Mouse (Mus musculus): ENCODE data around the gene Ankrd22. TPM values are rescaled to one million over a fixed set of nuclear protein-coding genes. Genes with fewer than 3 reads are reported as not detected.

Ankrd22 gene
- total and polyA plus RNA-seq, 2 experiments from 2014 or later: not detected

DNA sequence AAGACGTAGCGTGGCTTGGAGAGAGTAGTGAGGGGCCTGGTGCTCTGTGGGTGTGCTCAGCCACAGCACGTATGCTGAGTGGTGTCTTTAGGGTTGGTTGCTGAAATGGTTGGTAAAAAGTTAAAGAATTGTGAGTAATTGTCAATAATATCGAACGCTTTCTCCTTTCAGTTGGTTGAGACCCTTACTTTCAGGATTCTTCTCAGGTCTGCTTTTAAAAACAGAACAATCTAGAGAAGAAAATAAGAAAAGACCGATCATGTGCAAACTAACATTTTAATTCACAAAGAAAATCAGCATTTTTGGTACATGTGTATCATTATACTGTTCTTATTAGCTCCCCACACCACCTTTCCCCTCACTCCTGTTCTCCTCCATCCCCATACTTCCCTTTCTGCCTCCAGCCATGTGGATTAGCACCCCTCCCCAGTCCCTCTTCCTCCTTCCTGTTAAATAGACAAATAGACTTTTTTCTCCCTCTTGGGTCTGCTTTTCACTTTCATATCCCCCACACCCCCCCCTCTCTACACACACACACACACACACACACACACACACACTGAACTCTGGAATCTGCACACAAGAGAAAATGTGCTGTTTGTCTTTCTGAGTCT is 28.4 kb upstream of the Ankrd22 start:
- Histone ChIP-seq H3K27ac (ENCODE audit: low read depth, low read length) (no peak overlapping the region), H3K4me3 (ENCODE audit: low read depth, low read length) (0 out of 2 replicates have a peak overlapping the region, but pooled peaks have one; percentile 74), H3K4me1 (ENCODE audit: insufficient read depth) (0 out of 2 replicates have a peak, but pooled peaks cover 8% of the 10 kb centered on the region), H3K36me3 (ENCODE audit: insufficient read depth) (no peaks in the 10 kb centered on the region), H3K4me2 (ENCODE audit: low read depth) (peak overlapping the region; percentile 90), H3K9me3 (ENCODE audit: low read length) (no peaks in the 10 kb centered on the region), H3K9ac (no peak overlapping the region), H3K27me3 (ENCODE audit: insufficient read depth, low read length) (no peaks in the 10 kb centered on the region)
- WGBS: 90% methylated on average over 6 of the region's 6 CpGs
- ATAC-seq (no peak), DNase-seq (no peak)
- TF ChIP-seq CTCF (IDR thresholded peaks at IDR 0.05; ENCODE audit: low read depth): no peak

DNA sequence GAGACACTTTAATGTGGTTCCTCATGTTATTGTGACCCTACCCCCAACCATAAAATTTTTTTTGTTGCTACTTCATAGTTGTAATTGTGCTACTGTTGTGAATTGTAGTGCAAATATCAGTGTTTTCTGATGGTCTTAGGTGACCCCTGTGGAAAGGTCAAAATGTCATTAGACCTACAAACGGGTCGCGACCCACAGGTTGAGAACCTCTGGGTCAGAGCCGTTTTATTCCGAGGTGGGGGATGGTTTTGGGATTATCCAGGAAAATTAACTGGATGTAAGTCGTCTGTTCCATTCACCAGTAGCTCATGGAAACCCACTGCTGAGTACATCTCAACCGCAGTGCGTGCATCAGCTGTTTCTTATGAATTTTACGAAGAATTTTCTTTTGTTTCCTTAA is 27.8 kb upstream of the Ankrd22 start:
- ATAC-seq: no peak
- Histone ChIP-seq H3K4me3 (ENCODE audit: low read depth, low read length) (peak overlapping the region; percentile 74; the same call in 1 of the 2 replicates), H3K9me3 (ENCODE audit: low read length) (no peaks in the 10 kb centered on the region), H3K36me3 (ENCODE audit: insufficient read depth) (no peaks in the 10 kb centered on the region), H3K27ac (ENCODE audit: low read depth, low read length) (no peak overlapping the region), H3K27me3 (ENCODE audit: insufficient read depth, low read length) (no peaks in the 10 kb centered on the region), H3K9ac (0 out of 2 replicates have a peak overlapping the region, but pooled peaks have one; percentile 84), H3K4me1 (ENCODE audit: insufficient read depth) (0 out of 2 replicates have a peak, but pooled peaks cover 8% of the 10 kb centered on the region), H3K4me2 (ENCODE audit: low read depth) (peak overlapping the region; percentile 90)
- no peak for TF ChIP-seq CTCF (IDR thresholded peaks at IDR 0.05; ENCODE audit: low read depth)
- WGBS: 68% methylated on average over 9 of the region's 9 CpGs
- DNase-seq: no peak

DNA sequence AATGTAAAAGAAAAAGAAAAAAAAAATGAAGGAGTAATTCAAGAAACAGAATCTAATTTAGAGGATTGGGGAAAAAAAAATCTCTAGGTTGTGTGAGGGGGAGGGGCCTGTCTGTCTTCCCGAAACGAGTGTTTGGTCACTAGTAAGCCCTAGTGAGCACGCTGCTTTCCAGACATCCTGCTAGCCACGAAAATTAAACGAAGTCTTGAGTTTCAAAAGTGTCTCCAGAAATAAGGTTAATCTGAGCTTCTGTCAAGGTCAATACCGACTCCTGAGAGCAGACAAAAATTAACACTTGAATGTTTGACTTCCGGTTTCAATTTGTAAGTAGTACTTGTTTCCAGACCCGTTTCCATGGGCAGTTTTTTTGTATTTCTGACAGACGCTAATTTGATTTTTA is 27.3 kb upstream of the Ankrd22 start:
- no peaks in the 10 kb centered on the region for H3K9me3 ChIP-seq (ENCODE audit: low read length)
- H3K4me2 ChIP-seq (ENCODE audit: low read depth): peak overlapping the region; percentile 90
- H3K27ac ChIP-seq (ENCODE audit: low read depth, low read length): no peak overlapping the region
- peak overlapping the region; percentile 74 for H3K4me3 ChIP-seq (ENCODE audit: low read depth, low read length)
- WGBS: 8% methylated on average over 9 of the region's 9 CpGs
- TF ChIP-seq CTCF (IDR thresholded peaks at IDR 0.05; ENCODE audit: low read depth): no peak
- H3K9ac ChIP-seq: peak overlapping the region; percentile 84
- no peaks in the 10 kb centered on the region for H3K36me3 ChIP-seq (ENCODE audit: insufficient read depth)
- ATAC-seq (no peak), DNase-seq (peak; percentile 47)
- H3K4me1 ChIP-seq (ENCODE audit: insufficient read depth): 0 out of 2 replicates have a peak, but pooled peaks cover 8% of the 10 kb centered on the region
- no peaks in the 10 kb centered on the region for H3K27me3 ChIP-seq (ENCODE audit: insufficient read depth, low read length)

DNA sequence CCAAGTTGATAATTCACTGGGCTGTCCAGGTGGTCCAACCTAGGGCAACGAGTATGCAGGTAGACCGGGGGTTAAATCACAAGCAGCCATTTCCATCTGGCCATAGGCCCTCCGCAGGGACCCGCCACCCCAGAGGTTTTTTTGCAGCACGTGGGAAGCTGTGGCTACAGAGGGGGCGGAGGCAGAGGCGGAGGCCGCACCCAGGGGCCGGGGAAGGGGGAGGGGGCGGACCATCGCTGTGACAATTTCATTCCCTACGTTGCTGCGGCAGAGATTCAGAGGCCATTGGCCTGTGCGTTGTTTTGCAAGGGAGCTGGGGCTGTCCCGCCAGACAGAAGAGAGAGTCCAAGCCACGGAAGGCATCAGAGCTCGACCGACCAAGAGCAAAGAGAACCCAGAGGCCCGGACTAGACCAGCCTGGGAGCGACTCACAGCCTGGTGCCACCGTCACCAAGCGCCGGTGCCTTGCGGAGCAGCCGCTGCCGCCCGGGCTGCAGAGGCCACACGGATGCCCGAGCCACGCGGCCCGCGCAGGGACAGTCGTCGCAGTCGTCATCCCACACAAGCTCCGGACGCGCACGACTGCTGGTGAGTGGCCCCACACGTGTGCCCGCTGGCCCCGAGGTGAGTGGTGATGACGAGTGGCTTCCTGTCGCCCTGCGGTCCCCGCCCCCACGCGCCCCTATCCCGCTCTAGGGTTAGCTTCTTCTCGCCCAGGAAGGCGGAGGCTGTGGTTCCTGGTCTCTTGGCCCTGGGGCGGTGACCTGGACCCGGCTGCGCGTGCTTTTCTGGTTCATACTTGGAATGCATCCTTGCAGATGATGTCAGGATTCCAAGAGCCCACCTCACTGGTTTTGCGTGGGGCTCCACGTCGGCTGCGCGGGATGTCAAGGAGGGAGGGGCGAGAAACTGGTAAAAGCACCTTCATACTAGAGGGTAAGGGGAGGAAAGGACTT is 26.4 kb upstream of the Ankrd22 start, which contains the start of gene Stambpl1:
TSS of gene Stambpl1 (plus strand) at position 222 of the 956 bp plus-strand sequence.
- Histone ChIP-seq H3K9me3 (ENCODE audit: low read length) (no peaks in the 10 kb centered on the region), H3K4me1 (ENCODE audit: insufficient read depth) (0 out of 2 replicates have a peak, but pooled peaks cover 8% of the 10 kb centered on the region), H3K9ac (peak within 1 kb of the TSS; percentile 84), H3K4me3 (ENCODE audit: low read depth, low read length) (peak within 1 kb of the TSS; percentile 74), H3K27me3 (ENCODE audit: insufficient read depth, low read length) (no peaks in the 10 kb centered on the region), H3K4me2 (ENCODE audit: low read depth) (peak within 1 kb of the TSS; percentile 90), H3K27ac (ENCODE audit: low read depth, low read length) (peak within 1 kb of the TSS; percentile 81), H3K36me3 (ENCODE audit: insufficient read depth) (no peaks in the 10 kb centered on the region)
- ATAC-seq (peak; percentile 88), DNase-seq (peak; percentile 73)
- 1% methylated on average over 62 of the region's 62 CpGs for whole genome bisulfite sequencing
- TF ChIP-seq CTCF (IDR thresholded peaks at IDR 0.05; ENCODE audit: low read depth): no peak

DNA sequence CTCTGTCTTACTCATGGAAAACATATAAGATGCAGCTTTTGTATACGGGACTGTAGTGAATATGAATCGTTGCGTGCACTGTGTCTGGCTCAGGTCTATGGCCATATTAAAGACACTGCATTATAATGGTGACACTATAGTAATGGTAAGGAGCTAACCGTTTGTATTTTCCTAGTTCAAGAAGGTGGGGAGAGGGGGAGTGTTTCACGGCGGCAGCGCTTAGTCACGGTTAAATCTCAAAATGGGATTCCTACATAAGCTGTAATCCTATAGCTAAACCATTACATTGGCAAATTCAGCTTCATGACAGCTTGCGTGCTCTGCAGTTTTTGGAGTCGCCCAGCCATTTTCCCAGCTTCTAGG is 25.8 kb upstream of the Ankrd22 start:
- H3K9ac ChIP-seq: peak overlapping the region; percentile 84
- DNase-seq (no peak), ATAC-seq (peak; percentile 55)
- 0 out of 2 replicates have a peak, but pooled peaks cover 8% of the 10 kb centered on the region for H3K4me1 ChIP-seq (ENCODE audit: insufficient read depth)
- H3K9me3 ChIP-seq (ENCODE audit: low read length): no peaks in the 10 kb centered on the region
- H3K36me3 ChIP-seq (ENCODE audit: insufficient read depth): no peaks in the 10 kb centered on the region
- TF ChIP-seq CTCF (IDR thresholded peaks at IDR 0.05; ENCODE audit: low read depth): no peak
- 26% methylated on average over 10 of the region's 10 CpGs for WGBS
- peak overlapping the region; percentile 74 for H3K4me3 ChIP-seq (ENCODE audit: low read depth, low read length)
- H3K4me2 ChIP-seq (ENCODE audit: low read depth): peak overlapping the region; percentile 90
- H3K27ac ChIP-seq (ENCODE audit: low read depth, low read length): peak overlapping the region; percentile 81; the same call in 1 of the 2 replicates
- no peaks in the 10 kb centered on the region for H3K27me3 ChIP-seq (ENCODE audit: insufficient read depth, low read length)

DNA sequence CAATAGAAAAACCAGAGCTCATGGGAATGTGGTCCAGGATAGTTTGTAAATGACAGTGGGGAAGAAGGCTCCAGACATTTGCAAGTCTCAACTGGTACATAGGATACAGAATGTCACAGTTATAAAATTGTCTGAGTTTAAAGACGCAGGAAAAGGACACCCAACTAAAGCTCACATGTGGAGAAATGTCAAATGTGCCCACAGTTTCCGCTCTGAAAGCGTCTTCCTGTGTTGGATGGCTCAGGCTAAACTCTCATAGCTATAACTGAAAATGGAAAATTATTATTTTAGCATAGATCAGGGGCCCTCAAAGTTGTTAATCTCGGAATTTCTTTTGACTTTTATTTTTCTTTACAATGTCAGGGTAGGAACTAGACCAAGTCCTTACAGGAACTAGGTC is 21.0 kb upstream of the Ankrd22 start:
- TF ChIP-seq CTCF (IDR thresholded peaks at IDR 0.05; ENCODE audit: low read depth): no peak
- Histone ChIP-seq H3K27me3 (ENCODE audit: insufficient read depth, low read length) (no peaks in the 10 kb centered on the region), H3K4me3 (ENCODE audit: low read depth, low read length) (no peak overlapping the region), H3K4me2 (ENCODE audit: low read depth) (no peak overlapping the region), H3K9ac (no peak overlapping the region), H3K9me3 (ENCODE audit: low read length) (no peaks in the 10 kb centered on the region), H3K27ac (ENCODE audit: low read depth, low read length) (no peak overlapping the region), H3K36me3 (ENCODE audit: insufficient read depth) (no peaks in the 10 kb centered on the region), H3K4me1 (ENCODE audit: insufficient read depth) (no peaks in the 10 kb centered on the region)
- DNase-seq (no peak), ATAC-seq (no peak)
- WGBS: 92% methylated on average over 4 of the region's 4 CpGs

Measured in forebrain, postnatal 0 days (tissue).